Mouse (Mus musculus) CH12.LX (cell line): Measurements from ENCODE around the gene Tank.

ENCODE experiments used
- CTCF ChIP-seq, 2 experiments: IDR thresholded peaks in 1 of 2; conservative IDR thresholded peaks in 1 of 2; 2 replicates each; pipeline ENCODE4 v1.5.1; 2011 to 2012; ENCODE audit warnings: low read depth in 2 of 2, low read length in 2 of 2, improper control_type of control experiment in 1 of 2, inconsistent platforms in 1 of 2, mild to moderate bottlenecking in 1 of 2, moderate library complexity in 1 of 2
- ETS1 ChIP-seq: conservative IDR thresholded peaks from 2 replicates; pipeline ENCODE4 v1.6.1; 2012; ENCODE audit warnings: low read depth, mild to moderate bottlenecking, inconsistent platforms, low read length, improper control_type of control experiment, moderate library complexity
- HCFC1 ChIP-seq: IDR thresholded peaks from 2 replicates; pipeline ENCODE4 v1.6.1; 2012; ENCODE audit warnings: low read depth, mild to moderate bottlenecking, inconsistent platforms, low read length, improper control_type of control experiment
- JUN ChIP-seq: IDR thresholded peaks from 2 replicates; pipeline ENCODE4 v1.6.1; 2011; ENCODE audit warnings: low read depth, mild to moderate bottlenecking, low read length, improper control_type of control experiment, moderate library complexity; ENCODE audit not compliant: insufficient read depth
- POLR2A ChIP-seq: IDR thresholded peaks from 2 replicates; pipeline ENCODE4 v1.6.1; 2011; ENCODE audit warnings: low read depth, mild to moderate bottlenecking, improper control_type of control experiment, low read length
- TBP ChIP-seq: conservative IDR thresholded peaks from 2 replicates; pipeline ENCODE4 v1.6.1; 2011; ENCODE audit warnings: low read depth, low read length, improper control_type of control experiment
- USF1 ChIP-seq: IDR thresholded peaks from 2 replicates; pipeline ENCODE4 v1.6.1; 2014; ENCODE audit warnings: low read depth, mild to moderate bottlenecking, inconsistent platforms, low read length, improper control_type of control experiment
- ZKSCAN1 ChIP-seq: IDR thresholded peaks from 2 replicates; pipeline ENCODE4 v1.6.1; 2012; ENCODE audit warnings: low read depth, inconsistent platforms, low read length, improper control_type of control experiment, borderline replicate concordance
- ZMIZ1 ChIP-seq: IDR thresholded peaks from 2 replicates; pipeline ENCODE4 v1.6.1; 2012; ENCODE audit warnings: low read depth, mild to moderate bottlenecking, inconsistent platforms, low read length, improper control_type of control experiment
- ZNF384 ChIP-seq: IDR thresholded peaks from 2 replicates; pipeline ENCODE4 v1.6.1; 2012; ENCODE audit warnings: low read depth, low read length, improper control_type of control experiment, inconsistent platforms

DNA sequence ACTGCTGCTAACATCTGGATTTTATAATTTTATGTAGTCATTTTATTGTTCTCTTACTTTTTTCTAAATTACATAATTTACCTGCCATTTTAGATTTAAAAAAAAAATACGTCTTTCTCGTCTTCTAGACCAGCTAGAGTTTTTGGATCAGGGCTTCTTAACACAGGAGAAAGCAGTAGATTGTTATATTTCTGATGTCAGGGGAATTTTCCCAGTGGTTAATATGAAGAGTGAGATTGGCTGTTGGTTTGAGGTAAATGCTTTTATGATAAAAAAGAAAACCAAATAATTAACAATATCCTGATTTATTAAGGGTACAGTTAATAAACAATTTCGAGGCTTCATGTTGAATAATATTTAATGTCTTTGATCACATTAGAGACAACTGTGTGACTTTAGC lies 1.7 kb downstream of the Tank start:
- TF ChIP-seq USF1 (no peak), ETS1 (no peak), ZMIZ1 (no peak), CTCF (conservative IDR thresholded peaks at IDR 0.05 in 1 of 2, IDR thresholded peaks at IDR 0.05 in 1 of 2; ENCODE audit: low read depth in 2 of 2, low read length in 2 of 2) (no peak), POLR2A (no peak), JUN (no peak), TBP (no peak), HCFC1 (no peak), ZNF384 (no peak), ZKSCAN1 (no peak)
